Mouse (Mus musculus) megakaryocyte, embryonic 14.5 days (primary cell): Measurements from ENCODE around the gene Styxl1. TPM values are rescaled to one million over a fixed set of nuclear protein-coding genes. Genes with fewer than 3 reads are reported as not detected.

Experiments
- H3K27me3 ChIP-seq: replicated peaks from 2 replicates; pipeline ENCODE3; 2012; ENCODE audit warnings: inconsistent platforms
- H3K36me3 ChIP-seq: replicated peaks from 2 replicates; pipeline ENCODE3; 2012; ENCODE audit warnings: low read length, inconsistent platforms, mixed read lengths
- H3K4me1 ChIP-seq: 2 replicates; pipeline ENCODE4 v1.6.1; 2012; ENCODE audit warnings: inconsistent platforms
- H3K4me3 ChIP-seq: replicated peaks from 2 replicates; pipeline ENCODE3; 2012; ENCODE audit warnings: moderate library complexity, mild to moderate bottlenecking, inconsistent platforms
- H3K9me3 ChIP-seq: 2 replicates; pipeline ENCODE4 v1.6.1; 2012; ENCODE audit warnings: inconsistent platforms
- FLI1 ChIP-seq: IDR thresholded peaks from 2 replicates; pipeline ENCODE4 v1.6.1; 2012; ENCODE audit warnings: low read length, inconsistent platforms, mixed read lengths
- GATA1 ChIP-seq: IDR thresholded peaks from 3 replicates; pipeline ENCODE4 v1.6.1; 2012; ENCODE audit warnings: mixed read lengths, low read length, inconsistent platforms, borderline replicate concordance
- polyA plus RNA-seq: library from polyadenylated mRNA; stranded (reverse); fragments of >175 nt; gene quantifications from 2 replicates; pipeline ENCODE4 v1.2.3, GENCODE M21; 2012; ENCODE audit warnings: low replicate concordance; ENCODE audit not compliant: insufficient read depth

Gene Styxl1
- polyA plus RNA-seq, 1 experiment, result not detected

DNA sequence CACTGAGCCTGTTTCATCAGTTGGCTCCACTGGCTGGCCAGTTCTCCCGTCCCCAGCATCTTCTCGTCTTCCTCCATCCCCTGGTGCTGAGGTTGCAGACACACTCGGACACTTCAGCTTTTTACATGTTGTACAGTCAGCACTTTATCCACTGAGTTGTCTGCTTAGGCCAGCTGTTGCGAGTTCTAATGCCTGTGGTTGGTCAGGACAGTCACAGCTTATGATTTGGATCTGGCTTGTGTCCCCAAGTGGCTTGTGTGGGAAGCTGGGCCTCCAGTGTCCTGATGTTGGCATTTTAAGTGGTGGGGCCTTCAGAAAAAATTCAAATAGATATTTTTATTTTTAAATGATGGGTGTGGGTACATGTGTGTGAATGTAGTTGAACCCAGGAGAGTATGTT is 72.8 kb downstream of the Styxl1 start:
- Histone ChIP-seq H3K36me3 (peaks cover 69% of the 10 kb centered on the region), H3K4me3 (no peak overlapping the region), H3K4me1 (peaks cover 93% of the 10 kb centered on the region), H3K27me3 (no peaks in the 10 kb centered on the region), H3K9me3 (peaks cover 5% of the 10 kb centered on the region)
- TF ChIP-seq GATA1 (no peak), FLI1 (no peak)

DNA sequence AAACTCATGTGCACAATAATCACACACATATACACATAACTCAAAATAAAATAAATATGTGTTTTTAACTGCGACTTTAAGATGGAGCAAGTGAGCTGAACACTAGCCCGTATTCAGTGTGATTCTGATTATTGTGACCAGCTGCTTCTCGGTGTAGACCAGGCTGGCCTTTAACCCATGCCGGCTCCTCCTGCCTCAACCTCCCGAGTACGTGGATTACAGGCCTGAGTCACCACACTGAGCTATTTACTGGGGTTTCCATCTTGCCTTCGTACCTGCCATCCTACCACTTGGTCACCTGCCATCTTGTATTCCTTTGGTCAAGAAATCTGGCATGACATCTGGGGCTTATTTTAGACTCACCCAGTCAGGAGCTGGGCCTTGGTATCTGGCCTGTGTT is 74.8 kb downstream of the Styxl1 start:
- Histone ChIP-seq H3K4me1 (peaks cover 88% of the 10 kb centered on the region), H3K27me3 (no peaks in the 10 kb centered on the region), H3K4me3 (peak overlapping the region; percentile 74), H3K36me3 (peaks cover 74% of the 10 kb centered on the region), H3K9me3 (no peaks in the 10 kb centered on the region)
- TF ChIP-seq GATA1 (no peak), FLI1 (no peak)

GRCm38 (mm10) chr5:135702682-135703192 is 75.4 kb downstream of the Styxl1 start:
- TF ChIP-seq GATA1 (no peak), FLI1 (no peak)
- peak overlapping the region; percentile 74 for H3K4me3 ChIP-seq
- no peaks in the 10 kb centered on the region for H3K9me3 ChIP-seq
- peaks cover 83% of the 10 kb centered on the region for H3K4me1 ChIP-seq
- H3K27me3 ChIP-seq, result no peaks in the 10 kb centered on the region
- peaks cover 73% of the 10 kb centered on the region for H3K36me3 ChIP-seq

DNA sequence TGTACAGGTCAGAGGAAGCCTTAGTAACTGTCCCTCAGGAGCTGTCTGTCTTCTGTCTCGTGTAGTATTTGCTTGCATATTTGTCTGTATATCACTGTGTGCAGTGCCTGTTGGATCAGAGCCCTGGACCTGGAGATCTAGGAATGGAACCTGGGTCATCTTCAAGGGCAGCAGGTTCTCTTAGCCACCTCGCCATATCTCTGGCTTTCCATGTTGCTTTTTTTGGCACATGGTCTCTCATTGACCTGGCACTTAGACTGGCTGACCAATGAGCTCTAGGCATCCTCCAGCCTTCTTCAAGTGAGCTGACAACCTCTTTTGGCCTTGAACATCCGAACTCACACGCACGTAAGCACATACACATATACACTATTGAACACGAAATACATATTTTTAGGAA is 76.0 kb downstream of the Styxl1 start:
- peaks cover 72% of the 10 kb centered on the region for H3K36me3 ChIP-seq
- H3K27me3 ChIP-seq, result no peaks in the 10 kb centered on the region
- H3K4me1 ChIP-seq, result peaks cover 83% of the 10 kb centered on the region
- H3K9me3 ChIP-seq, result no peaks in the 10 kb centered on the region
- H3K4me3 ChIP-seq, result peak overlapping the region; percentile 74
- no peak for TF ChIP-seq GATA1
- TF ChIP-seq FLI1, result no peak

DNA sequence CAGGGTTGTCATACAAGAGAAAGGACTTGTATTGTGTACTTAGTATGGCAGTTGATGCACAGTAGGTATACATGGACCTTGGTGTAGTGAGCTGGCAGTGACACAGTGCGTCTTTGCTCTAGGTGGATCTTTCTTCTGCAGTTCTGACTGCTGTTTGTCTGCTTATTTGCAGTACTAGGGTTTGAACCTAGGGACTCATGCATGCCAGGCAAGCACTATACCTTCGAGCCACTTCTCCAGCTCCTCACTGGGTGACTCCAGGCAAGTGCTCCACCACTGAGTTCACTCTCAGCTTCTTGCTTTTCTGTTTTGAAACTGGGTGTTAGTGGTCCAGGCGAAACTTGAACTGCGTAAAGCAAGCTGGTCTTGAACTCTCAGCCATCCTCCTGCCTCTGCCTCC is 76.6 kb downstream of the Styxl1 start:
- Histone ChIP-seq H3K36me3 (peaks cover 66% of the 10 kb centered on the region), H3K9me3 (no peaks in the 10 kb centered on the region), H3K4me1 (peaks cover 80% of the 10 kb centered on the region), H3K27me3 (no peaks in the 10 kb centered on the region), H3K4me3 (peak overlapping the region; percentile 34)
- no peak for TF ChIP-seq GATA1
- TF ChIP-seq FLI1, result no peak

GRCm38 (mm10) chr5:135697711-135698111 is 80.5 kb downstream of the Styxl1 start:
- no peaks in the 10 kb centered on the region for H3K27me3 ChIP-seq
- H3K4me1 ChIP-seq, result peaks cover 50% of the 10 kb centered on the region
- H3K36me3 ChIP-seq, result peaks cover 62% of the 10 kb centered on the region
- no peaks in the 10 kb centered on the region for H3K9me3 ChIP-seq
- no peak for TF ChIP-seq GATA1
- no peak for TF ChIP-seq FLI1
- no peak overlapping the region for H3K4me3 ChIP-seq

Other genes starting within 250 kb of the Styxl1 start
- gene Hip1, start 233.3 kb downstream of the Styxl1 start, polyA plus RNA-seq, result 0.51 TPM in 1 of 2 replicates, not detected in the other
- gene Ccl26, start 214.8 kb downstream of the Styxl1 start, polyA plus RNA-seq, result not detected in 2 replicates
- gene Ccl24, start 205.3 kb downstream of the Styxl1 start, polyA plus RNA-seq, result not detected in 2 replicates
- 12.9 and 48.0 TPM in 2 replicates for gene Rhbdd2, start 145.8 kb downstream of the Styxl1 start, polyA plus RNA-seq
- 112 and 330 TPM in 2 replicates for gene Por, start 108.4 kb downstream of the Styxl1 start, polyA plus RNA-seq
- gene Tmem120a, start 33.9 kb downstream of the Styxl1 start, polyA plus RNA-seq, result 13.5 and 55.6 TPM in 2 replicates
- 386 and 408 TPM in 2 replicates for gene Mdh2, start 95 bp upstream of the Styxl1 start, polyA plus RNA-seq
- gene Srrm3, start 28.5 kb upstream of the Styxl1 start, polyA plus RNA-seq, result 0.13 and 1.9 TPM in 2 replicates
- 0.79 TPM in 1 of 2 replicates, not detected in the other for gene Hspb1, start 109.5 kb upstream of the Styxl1 start, polyA plus RNA-seq
- 121 and 148 TPM in 2 replicates for gene Ywhag, start 156.2 kb upstream of the Styxl1 start, polyA plus RNA-seq
- 5.0 and 13.7 TPM in 2 replicates for gene Ssc4d, start 196.1 kb upstream of the Styxl1 start, polyA plus RNA-seq
- gene Zp3, start 201.7 kb upstream of the Styxl1 start, polyA plus RNA-seq, result not detected in 2 replicates
- 23.7 and 30.1 TPM in 2 replicates for gene Dtx2, start 216.4 kb upstream of the Styxl1 start, polyA plus RNA-seq